Mouse (Mus musculus) CD4-positive, CD25-positive, alpha-beta regulatory T cell, adult 2 months (primary cell): ENCODE measurements around the gene Ear14.
A peak's percentile ranks its signal among the peaks of the same experiment; 100 is the strongest.
"Not testable (repeated sequence)": the region's sequence is repeated elsewhere in the genome, so short reads cannot be mapped to it uniquely, and the experiment has no call there.

Source experiments
- DNase-seq: peaks from one replicate; pipeline ENCODE4 v3.0.0-alpha.2; 2012; ENCODE audit warnings: low read depth, low spot score

Ear14 gene

DNA sequence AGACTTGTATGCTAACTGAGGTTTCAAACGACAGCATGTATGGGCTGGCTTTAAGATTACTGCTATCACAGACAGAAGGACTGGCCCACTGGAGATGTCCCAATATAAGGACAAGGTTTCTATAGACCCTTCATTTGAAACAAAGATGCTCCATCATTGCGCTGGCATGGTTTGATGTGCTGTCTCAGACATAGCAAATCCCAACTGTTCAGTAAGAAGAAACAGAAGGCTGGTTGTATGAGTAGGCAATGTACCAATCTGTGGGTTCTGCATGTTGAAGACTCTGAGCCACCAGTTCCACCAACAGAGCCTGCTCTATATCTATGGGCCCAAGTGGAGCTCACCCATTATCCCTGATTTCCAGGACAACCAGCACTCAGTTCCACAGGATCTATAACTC lies at the start of gene Ear14:
Gene Ear14 (plus strand): TSS at position 277 of the 400 bp plus-strand sequence.
- no peak for DNase-seq

DNA sequence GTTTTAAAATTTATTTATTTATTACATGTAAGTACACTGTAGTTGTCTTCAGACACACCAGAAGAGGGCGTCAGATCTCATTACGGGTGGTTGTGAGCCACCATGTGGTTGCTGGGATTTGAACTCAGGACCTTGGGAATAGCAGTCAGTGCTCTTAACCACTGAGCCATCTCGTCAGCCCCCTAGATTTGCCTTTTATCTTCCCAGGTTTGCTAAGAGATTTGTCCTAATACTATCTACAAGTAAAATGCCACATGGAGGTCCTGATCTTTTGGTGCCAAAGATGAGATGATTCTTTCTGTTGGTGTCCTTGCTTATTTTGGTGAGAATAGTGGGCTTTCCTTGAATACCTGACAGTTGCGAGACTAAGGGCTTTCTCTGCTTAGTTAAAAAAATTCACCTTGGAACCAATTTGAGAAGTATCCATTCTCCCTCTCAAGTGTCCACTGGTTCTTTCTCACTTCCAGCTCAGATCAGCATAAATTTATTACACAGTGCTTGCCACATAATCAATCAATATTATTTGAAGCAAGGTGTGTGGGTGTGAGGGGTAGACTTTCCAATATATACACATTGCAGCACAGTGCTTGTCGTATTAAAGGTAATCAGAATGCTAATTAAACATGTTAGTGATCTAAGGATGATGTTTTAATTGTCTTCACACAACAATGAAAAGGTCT lies 47.0 kb upstream of the Ear14 start:
- no peak for DNase-seq

DNA sequence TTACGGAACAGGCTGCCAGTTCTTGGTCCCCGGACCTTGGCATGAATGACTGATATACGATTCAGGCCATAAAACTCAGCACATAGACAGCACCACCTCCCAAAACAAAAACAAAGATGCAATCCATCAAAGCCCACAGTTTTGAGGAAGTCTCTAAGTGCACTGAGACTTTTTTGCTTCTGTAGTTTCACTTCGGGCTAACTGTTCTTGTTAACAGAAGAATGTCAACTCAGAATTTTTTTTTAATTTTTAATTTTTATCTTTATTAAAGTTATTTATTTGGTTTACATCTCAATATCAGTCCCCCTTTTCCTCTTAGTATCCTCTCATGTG lies 46.5 kb upstream of the Ear14 start:
- no peak for DNase-seq

DNA sequence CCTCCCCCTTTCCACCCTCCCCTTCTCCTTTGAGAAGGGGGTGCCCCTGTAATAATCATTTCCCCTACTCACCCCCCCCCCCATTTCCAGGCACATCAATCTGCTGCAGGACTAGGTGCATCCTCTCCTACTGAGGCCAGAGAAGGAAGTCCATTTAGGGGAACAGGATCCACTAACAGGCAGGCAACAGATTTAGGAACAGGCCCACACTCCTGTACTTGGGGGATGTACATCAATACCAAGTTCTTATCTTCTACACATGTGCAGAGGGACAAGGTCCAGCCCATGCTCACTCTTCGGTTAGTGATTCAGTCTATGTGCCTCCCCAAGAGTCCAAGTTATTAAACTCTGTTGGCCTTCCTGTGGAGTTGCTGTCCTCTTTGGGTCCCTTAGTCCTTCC lies 46.1 kb upstream of the Ear14 start:
- no peak for DNase-seq

DNA sequence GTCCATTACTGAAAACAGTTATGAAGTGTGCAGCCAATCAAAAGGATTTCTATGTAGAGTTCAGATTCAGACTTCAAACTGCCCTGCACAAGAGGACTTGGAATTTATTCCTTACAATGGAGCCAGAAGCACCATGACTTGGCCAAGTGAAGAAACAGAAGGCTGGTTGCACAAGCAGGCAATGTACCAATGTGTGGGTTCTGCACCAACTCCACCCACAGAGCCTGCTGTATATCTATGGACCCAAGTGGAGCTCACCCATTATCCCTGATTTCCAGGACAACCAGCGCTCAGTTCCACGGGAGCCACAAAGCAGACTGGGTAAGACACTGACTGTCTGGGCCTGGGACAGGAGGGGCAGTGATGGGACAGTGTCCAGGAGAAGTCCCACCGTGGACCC lies 41.2 kb upstream of the Ear14 start, which contains the start of gene Rnase2b:
Gene Rnase2b (plus strand): TSS at position 285 of the 400 bp plus-strand sequence.
- not testable (repeated sequence) for DNase-seq

DNA sequence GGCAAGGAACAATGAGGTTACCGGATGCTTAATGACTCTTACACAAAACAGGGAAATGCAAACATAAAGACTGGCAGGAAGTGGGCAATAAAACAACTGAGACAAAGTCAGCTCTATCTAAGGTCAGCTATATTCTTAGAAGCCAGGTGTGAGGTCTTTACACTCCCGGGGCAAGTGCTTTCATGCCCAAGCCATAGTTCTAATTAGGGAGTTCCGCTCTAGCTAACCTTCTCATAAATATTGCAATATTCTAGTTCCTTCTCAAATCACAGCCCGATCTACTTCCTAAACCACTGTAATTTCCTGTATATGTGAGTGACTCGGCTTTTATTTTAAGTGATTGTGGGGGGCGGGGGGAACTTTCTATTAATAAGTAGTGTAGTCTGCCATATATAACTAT lies 39.9 kb upstream of the Ear14 start:
- not testable (repeated sequence) for DNase-seq

DNA sequence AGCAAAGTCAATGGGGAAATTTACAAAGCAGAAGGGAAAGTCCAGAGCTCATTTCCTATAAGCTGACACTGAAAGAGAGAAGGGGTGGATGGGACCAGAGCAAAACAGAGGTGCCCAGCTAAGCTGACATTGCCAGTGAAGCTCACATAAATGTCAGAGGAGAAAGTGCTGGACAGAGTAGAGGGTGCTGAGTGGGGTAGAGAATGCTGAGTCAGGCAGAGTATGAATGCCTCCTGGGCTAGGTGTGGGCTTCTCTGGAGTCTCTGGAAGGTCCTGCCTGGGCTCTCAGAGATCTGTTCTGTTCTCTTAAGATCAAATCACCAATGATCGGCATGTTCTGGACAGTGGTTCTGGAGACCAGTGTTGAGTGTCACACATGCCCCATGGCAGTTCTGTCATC lies 37.8 kb upstream of the Ear14 start:
- DNase-seq, result peak; percentile 1

DNA sequence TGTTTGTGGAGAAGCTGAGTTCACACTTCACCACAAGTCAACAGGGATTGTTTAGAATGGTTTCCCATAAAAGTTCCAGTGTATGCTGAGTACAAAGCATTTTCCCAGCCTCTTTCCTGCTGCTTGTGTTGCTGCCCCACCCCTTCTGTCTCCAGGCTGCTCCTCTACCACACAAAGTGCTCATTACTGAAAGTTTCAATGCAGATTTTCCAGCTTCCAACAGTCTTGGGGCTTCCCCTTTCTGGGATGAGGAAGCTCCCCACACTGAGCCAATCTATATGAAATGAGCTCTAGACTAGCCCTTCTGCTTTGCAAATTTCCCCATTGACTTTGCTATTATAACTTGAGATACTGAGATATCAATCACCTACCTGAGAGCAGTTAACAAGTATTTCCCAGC lies 37.1 kb upstream of the Ear14 start:
- DNase-seq, result no peak

DNA sequence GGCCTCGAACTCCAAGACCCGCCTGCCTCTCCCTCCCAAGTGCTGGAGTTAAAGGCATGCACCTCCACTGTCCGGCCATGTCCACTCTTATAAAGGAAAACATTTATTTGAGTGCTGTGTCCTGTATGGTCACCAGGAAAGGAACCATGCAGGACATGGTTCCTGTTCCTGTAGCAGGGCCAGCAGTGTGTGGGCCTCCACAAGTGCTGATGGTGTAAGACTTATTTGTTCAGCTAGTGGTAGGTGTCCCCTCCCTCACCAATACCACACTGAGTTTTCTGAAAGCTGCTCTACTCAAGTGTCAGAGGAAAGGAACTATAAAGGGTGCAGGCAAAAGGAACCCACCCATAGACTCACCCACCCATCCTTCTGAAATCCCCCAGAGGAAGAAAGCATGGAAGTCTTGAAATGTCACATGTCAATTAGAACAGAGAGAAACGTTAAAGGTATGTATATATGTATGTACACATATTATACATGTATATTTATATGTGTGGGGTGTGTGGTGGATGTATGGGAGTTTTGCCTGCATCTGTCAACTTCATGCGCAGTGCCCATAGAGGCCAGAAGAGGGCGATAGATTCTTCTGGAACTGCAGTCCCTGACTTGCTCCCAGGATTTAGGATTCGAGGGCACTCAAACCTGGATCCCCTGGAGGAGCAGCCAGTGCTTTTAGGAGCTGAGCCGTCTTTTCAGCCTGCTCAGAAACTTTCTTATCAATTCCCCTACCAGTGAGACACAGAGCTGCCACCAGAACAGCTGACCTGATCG lies 30.9 kb upstream of the Ear14 start:
- peak; percentile 37 for DNase-seq

DNA sequence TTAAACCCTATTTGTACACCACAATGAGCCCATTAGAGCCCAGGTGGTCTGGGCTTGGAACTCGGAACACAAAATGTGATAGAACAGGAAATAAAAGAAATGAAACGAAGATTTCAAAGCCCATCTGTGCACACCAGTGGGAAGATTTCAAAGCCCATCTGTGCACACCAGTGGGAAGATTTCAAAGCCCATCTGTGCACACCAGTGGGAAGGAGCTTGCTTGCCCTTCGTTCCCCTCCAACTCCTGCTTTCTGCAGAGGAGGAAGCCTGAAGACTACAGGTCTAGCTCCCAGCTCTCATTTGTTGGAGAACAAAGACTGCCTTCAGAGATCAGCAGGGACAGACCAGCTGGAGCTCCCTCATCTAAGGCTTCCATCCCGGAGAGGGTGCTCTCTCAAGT lies 30.2 kb upstream of the Ear14 start:
- not testable (repeated sequence) for DNase-seq

DNA sequence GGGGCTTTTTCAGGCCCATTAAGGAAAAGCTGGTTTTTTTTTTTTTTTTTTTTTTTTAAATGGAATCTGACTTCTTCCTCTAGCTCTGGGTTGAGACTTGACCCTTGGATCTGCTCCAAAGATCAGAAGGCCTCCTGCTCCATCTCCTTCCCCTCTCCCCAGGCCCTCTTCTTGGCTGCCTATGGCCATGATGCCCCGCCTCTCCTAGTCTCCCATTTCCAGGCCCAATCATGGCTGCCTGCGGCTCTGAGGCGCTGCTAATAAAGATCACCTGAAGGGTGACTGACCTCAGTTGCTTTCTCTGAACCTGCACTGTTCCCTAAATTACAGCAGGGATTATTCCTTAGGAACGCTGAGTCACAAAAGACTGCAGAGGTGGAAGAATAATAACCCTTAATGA lies 29.3 kb upstream of the Ear14 start:
- DNase-seq, result no peak

DNA sequence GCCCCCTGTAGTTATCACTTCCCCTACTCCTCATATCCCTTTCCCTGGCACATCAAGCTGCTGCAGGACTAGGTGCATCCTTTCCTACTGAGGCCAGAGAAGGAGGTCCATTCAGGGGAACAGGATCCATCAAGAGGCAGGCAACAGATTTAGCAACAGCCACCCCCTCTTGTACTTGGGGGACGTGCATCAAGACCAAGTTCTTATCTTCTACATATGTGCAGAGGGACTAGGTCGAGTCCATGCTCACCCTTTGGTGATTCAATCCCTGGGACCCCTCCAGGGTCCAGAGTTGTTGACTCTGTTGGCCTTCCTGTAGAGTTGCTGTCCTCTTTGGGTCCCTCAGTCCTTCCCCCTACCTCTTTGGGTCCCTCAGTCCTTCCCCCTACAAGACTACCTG lies 22.1 kb upstream of the Ear14 start:
- DNase-seq, result not testable (repeated sequence)

DNA sequence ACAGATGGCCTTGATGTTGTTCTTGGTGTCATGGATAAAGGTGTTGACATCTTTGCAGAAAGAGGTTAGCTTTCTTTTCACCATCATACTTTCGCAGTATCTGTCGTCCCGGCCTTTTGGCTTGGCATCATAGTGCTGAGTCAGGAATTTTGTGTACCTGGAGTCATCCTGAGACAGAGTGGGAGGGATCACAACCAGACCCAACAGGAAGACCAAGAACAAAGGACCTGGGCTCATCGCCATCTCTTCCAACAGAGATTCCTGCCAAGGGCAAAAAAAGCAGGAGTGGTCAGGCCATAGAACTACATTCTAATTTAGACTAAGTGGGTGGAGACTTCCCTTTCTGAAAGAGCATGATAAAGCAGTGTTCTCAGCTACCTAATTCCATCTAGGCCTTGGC lies 7.5 kb upstream of the Ear14 start:
- DNase-seq, result no peak

DNA sequence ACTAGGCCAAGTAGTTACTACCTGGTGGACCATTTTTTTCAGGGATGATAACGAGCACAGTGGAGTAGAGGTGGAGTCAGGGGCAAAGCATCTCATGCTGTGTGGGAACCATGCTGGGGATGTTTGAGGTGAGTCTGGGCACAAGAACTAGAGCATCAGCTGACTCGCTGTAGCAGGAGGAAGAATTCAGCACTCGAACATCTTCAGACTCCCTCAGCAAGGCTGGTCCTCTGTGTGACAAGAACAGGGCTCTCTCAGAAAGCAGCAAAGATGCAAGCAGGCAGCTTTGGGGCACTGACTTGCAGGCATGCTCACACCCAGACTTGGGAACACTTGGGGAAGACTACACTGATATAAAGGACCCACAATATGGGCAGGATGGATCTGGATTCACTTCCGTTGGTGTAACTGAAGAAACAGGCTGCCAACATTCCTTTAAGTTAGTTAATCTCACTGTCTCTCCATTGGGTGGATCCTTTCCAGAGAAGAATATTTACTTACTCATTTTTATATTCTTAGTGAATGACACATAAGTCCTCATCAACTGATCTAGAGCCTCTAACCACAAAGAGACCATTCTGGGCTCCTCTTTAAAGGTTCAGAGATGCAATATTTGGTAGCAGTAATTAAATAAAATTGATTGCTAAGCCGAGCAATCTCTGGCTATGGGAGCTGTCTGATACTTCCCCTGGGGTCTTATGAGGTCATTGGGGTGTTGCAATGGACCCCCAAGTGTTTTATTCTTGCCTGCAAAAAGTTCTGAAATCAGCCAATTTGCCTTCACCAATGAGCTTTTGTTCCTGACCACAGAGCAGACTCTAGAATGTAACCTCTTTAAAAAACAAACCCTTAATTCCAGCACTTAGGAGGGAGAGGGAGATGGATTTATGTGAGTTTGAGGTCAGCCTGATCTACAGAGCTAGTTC lies 3.8 kb upstream of the Ear14 start, which contains the start of gene Ang2:
Gene Ang2 (minus strand): TSS at position 51 of the 926 bp plus-strand sequence.
- no peak for DNase-seq

DNA sequence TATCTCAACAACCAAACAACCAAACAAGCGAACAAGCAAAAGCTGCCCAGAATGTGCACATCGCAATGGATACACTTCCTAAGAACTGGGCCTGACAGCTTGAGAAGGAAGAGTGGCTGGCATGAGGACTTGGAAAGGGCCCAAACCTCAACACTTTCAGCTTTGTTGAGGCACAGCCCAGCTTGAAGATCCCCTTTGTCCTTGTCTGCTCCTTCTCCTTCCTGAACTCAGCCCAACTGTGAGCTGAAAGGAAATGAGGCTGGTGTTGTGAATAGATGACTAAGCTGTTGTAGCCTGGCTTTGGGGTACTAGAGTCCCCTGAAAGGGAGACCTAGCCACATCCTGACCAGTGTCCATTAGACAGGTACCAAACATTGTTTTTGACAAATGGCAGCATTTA lies 3.1 kb upstream of the Ear14 start:
- no peak for DNase-seq

DNA sequence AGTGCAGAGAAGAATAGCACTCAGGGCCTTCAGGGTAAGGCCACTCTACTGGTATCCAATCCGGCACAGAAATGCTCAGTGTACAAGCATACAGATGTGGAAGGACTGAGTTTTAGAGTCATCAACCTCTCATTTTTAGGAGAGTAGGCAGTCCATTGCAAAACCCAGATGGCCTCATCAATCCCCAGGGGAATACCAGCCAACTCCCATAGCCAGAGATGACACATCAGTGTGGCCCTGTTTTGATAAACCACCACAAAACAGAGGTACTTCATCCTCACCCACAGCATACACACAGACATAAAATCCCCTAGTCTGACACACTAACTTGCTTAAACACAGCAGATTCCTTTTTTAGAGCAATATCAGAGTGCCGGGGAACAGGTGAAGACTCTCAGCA lies 2.7 kb upstream of the Ear14 start:
- DNase-seq, result no peak

DNA sequence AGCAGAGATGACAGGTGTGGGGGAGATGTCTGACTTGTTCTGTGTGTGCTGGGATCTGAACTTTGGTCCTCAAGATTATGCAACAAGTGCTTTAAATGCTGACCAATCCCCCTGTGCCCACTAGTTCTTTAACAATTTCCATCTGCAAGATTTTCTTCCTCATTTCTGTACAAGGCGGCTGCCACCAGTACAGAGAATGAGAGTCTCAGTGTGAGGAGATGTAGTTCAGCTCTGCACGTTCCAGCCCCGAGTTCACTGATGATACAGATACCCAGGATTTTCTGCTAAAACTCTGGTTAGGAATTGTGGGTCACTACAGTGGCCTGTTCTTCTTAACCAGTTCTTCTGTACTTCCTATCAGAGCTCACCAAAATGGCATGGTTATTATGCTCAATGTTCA lies 16.9 kb downstream of the Ear14 start:
- DNase-seq, result not testable (repeated sequence)

DNA sequence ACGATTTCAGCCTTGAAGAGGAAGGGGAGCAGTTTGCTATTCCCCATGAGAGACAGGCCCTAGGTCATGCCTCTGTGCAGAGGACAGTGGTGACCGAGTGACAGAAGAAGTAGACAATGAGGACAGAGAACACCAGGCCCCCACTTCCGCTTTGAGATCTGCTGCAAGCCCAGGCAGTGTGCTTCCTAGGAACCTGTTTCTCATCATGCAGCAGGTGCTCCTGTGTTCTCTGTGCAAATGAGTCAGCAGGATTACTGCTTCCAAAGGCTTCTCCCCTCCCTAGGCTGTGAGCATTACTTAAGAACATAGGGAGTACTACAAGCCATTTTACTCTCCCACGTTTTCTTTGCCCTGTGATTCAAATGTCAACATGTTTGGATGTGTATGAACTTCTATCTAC lies 26.5 kb downstream of the Ear14 start:
- DNase-seq, result not testable (repeated sequence)

DNA sequence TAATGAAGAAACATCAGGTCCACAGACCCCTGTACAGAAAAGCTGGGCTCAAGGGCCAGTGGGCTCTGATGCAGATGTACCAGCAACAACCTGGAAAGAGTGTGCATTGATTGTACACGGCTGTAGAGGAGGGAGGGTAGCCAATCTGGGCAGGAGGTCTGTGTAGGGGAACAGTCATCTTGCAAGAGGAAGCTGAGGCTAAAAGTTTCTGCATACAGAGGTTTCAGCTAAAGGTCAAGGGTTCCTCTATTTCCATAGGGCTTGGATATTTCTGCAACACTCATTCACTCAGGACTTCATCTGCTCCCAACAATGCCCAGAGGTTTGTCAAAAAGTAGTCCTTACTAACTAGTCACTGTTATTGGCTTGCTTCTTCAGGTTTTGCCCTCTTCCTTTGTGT lies 34.3 kb downstream of the Ear14 start:
- not testable (repeated sequence) for DNase-seq

DNA sequence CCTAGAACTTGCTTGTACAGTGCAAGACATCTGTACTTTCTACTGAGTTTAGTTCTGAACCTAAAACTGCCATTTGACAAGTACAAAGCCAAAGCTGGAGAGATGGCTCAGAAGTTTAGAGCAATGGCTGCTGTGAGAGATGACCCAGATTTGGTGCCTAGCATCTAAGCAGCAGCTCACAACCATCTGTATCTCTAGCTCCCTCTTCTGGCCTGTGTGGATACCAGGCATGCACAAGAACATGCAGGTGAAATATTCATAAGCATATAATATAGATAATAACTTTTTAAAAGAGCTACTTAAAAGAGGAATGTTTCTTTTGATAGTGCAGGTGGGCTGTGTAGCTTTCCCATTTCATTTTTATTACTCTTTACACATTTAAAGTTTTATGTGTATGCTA lies 37.7 kb downstream of the Ear14 start:
- DNase-seq, result peak; percentile 42

DNA sequence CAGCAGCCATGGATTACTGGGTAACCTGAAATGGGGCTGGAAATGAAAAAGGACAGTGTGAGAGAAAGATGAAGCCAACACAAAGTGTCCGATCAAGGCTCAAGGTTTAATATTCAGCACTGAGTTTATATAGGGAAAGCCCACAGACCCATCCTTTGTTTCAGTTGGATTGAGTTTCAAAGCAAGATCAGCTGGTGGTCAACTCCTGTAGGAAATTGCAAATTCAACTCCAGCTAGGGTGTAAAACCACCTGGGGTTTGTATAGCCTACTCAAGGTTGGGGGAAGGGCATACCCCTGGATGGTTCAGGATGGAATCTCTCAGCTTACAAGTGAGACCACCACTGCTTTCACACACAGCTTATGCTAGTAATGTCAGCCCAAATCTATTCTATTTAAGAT lies 44.5 kb downstream of the Ear14 start:
- DNase-seq, result no peak

DNA sequence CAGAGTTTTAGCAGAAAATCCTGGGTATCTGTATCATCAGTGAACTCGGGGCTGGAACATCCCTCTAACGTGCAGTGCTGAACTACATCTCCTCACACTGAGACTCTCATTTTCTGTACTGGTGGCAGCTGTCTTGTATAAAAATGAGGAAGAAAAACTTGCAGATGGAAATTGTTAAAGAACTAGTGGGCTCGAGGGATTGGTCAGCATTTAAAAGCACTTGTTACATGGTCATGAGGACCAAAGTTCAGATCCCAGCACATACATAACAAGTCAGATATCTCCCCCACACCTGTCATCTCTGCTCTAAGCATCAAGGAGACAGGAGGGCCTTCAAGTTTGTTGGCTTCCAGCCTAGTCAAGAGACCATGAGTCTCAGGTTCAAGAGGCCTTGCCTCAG lies 47.2 kb downstream of the Ear14 start:
- DNase-seq, result no peak
